Mouse (Mus musculus): ENCODE measurements at regions not wholly inside any gene's neighbourhood (a gene's known extent, or its start where the extent isn't known, plus 50 kb on each side); places are given as distances from the start of the nearest gene placed in this dataset.

GRCm38 (mm10) chr11:113032487-113033228 is 250.6 kb downstream of the Sox9 start:
- DNase-seq: no peak

- DNase-seq: no peak
These were observed 252.9 kb downstream of the Sox9 start for GRCm38 (mm10) chr11:113034911-113035310.

GRCm38 (mm10) chr11:113037736-113038135 is 255.7 kb downstream of the Sox9 start:
- no peak for DNase-seq

- DNase-seq: no peak
These were observed 260.7 kb downstream of the Sox9 start for GRCm38 (mm10) chr11:113042710-113043109.

- no peak for DNase-seq
These were observed 264.4 kb downstream of the Sox9 start for GRCm38 (mm10) chr11:113046200-113047051.

- DNase-seq: no peak
These were observed 266.1 kb downstream of the Sox9 start for GRCm38 (mm10) chr11:113048158-113048557.

GRCm38 (mm10) chr11:113049593-113049992 is 267.6 kb downstream of the Sox9 start:
- DNase-seq: no peak

GRCm38 (mm10) chr11:113052536-113052935 is 270.5 kb downstream of the Sox9 start:
- DNase-seq: no peak

- no peak for DNase-seq
These were observed 274.1 kb downstream of the Sox9 start for GRCm38 (mm10) chr11:113056042-113056632.

- DNase-seq: no peak
These were observed 274.8 kb downstream of the Sox9 start for GRCm38 (mm10) chr11:113056824-113057223.

- DNase-seq: no peak
These were observed 288.3 kb downstream of the Sox9 start for GRCm38 (mm10) chr11:113070365-113070764.

- no peak for DNase-seq
These were observed 289.9 kb downstream of the Sox9 start for GRCm38 (mm10) chr11:113071942-113072341.

- DNase-seq: no peak
These were observed 292.3 kb downstream of the Sox9 start for GRCm38 (mm10) chr11:113074328-113074727.

- no peak for DNase-seq
These were observed 294.3 kb downstream of the Sox9 start for GRCm38 (mm10) chr11:113076371-113076770.

- no peak for DNase-seq
These were observed 298.3 kb downstream of the Sox9 start for GRCm38 (mm10) chr11:113080311-113080710.

GRCm38 (mm10) chr11:113084442-113084841 is 302.4 kb downstream of the Sox9 start:
- no peak for DNase-seq

- no peak for DNase-seq
These were observed 303.5 kb downstream of the Sox9 start for GRCm38 (mm10) chr11:113085556-113085955.

- no peak for DNase-seq
These were observed 305.1 kb downstream of the Sox9 start for GRCm38 (mm10) chr11:113087084-113087483.

GRCm38 (mm10) chr11:113089637-113090351 is 307.8 kb downstream of the Sox9 start:
- DNase-seq: no peak

- DNase-seq: no peak
These were observed 310.0 kb downstream of the Sox9 start for GRCm38 (mm10) chr11:113091901-113092568.

GRCm38 (mm10) chr11:113093895-113094445 is 311.9 kb downstream of the Sox9 start:
- no peak for DNase-seq

- no peak for DNase-seq
These were observed 313.6 kb downstream of the Sox9 start for GRCm38 (mm10) chr11:113095625-113096024.

All from thymus, postnatal 25 days (tissue).